Comparison of ENCODE assay signal across 21 mouse cellular contexts in genomic region chr3:14848587-14849254, GRCm38 (mm10). TPM values are rescaled to one million over a fixed set of nuclear protein-coding genes. Genes with fewer than 3 reads are reported as not detected.
"Had no signal": no experiment of that assay in that cellular context is flagged by ENCODE, and none has a peak within 500 bp of the region (broad histone marks: within the 10 kb centered on the region; RNA-seq: fewer than 3 reads in every experiment).

No protein-coding gene starts in this region.

- H3K4me2 ChIP-seq: liver, embryonic 15.5 days; lung, embryonic 14.5 days; neural tube, embryonic 13.5 days; neural tube, embryonic 15.5 days had no signal

- H3K9me3 ChIP-seq: liver, embryonic 15.5 days; midbrain, embryonic 10.5 days; neural tube, embryonic 13.5 days; neural tube, embryonic 15.5 days had no signal

- H3K27ac ChIP-seq: liver, embryonic 15.5 days; midbrain, embryonic 10.5 days; neural tube, embryonic 13.5 days; neural tube, embryonic 15.5 days had no signal

- H3K4me3 ChIP-seq: liver, embryonic 15.5 days; midbrain, embryonic 10.5 days; myocyte; neural tube, embryonic 13.5 days; neural tube, embryonic 15.5 days had no signal

- DNase-seq: lung, adult 18-20 months; lung, embryonic 14.5 days; lung, postnatal 10 days; lung, postnatal 4 days; midbrain, embryonic 14.5 days; retina, postnatal 1 day; right cerebral cortex, adult 18-20 months; right cerebral cortex, postnatal 25 days; right cerebral cortex, postnatal 4 days; spleen, adult 18-20 months; thymus, adult 18-20 months; thymus, postnatal 14 days; thymus, postnatal 36 days had no signal

- H3K36me3 ChIP-seq: liver, embryonic 15.5 days; midbrain, embryonic 10.5 days; neural tube, embryonic 13.5 days; neural tube, embryonic 15.5 days had no signal

- H3K9ac ChIP-seq: liver, embryonic 15.5 days; lung, embryonic 14.5 days; neural tube, embryonic 13.5 days; neural tube, embryonic 15.5 days had no signal

- ATAC-seq: midbrain, embryonic 16.5 days had no signal

- H3K4me1 ChIP-seq: liver, embryonic 15.5 days; midbrain, embryonic 10.5 days; neural tube, embryonic 13.5 days; neural tube, embryonic 15.5 days had no signal

- H3K27me3 ChIP-seq: liver, embryonic 15.5 days; neural tube, embryonic 13.5 days; neural tube, embryonic 15.5 days had no signal

RNA-seq across cellular contexts. Expression of gene Car1, which starts 40.6 kb away (rescaled TPM):
- polyA plus RNA-seq: lung, embryonic 14.5 days; midbrain, embryonic 10.5 days; midbrain, embryonic 14.5 days; midbrain, embryonic 16.5 days; neural tube, embryonic 13.5 days; neural tube, embryonic 15.5 days; small intestine, adult 2 months; stomach, embryonic 14.5 days had no signal
